Mouse (Mus musculus) CH12.LX (cell line): ENCODE measurements around the gene Tkfc. TPM values are rescaled to one million over a fixed set of nuclear protein-coding genes. Genes with fewer than 3 reads are reported as not detected.

Source experiments
- DNase-seq: peaks from one replicate; pipeline ENCODE4 v3.0.0-alpha.2; 2013; ENCODE audit errors: extremely low read depth
- H3K27ac ChIP-seq: 2 replicates; pipeline ENCODE4 v1.5.1; 2012; ENCODE audit warnings: low read depth, mild to moderate bottlenecking, control low read depth, moderate library complexity; ENCODE audit not compliant: insufficient read depth
- H3K27me3 ChIP-seq: replicated peaks from 2 replicates; pipeline ENCODE3; 2012; ENCODE audit warnings: inconsistent platforms
- H3K36me3 ChIP-seq, 2 experiments: replicated peaks in 1 of 2; 2 replicates each; pipeline versions ENCODE3 to v1.6.1; 2012; ENCODE audit warnings: inconsistent platforms in 1 of 2, low read length in 1 of 2, mild to moderate bottlenecking in 1 of 2, mixed read lengths in 1 of 2, moderate library complexity in 1 of 2; ENCODE audit not compliant: control insufficient read depth in 1 of 2, insufficient read depth in 1 of 2
- H3K4me1 ChIP-seq, 2 experiments: 2 replicates each; pipeline ENCODE4 v1.6.1; 2012; ENCODE audit warnings: inconsistent platforms in 1 of 2, moderate library complexity in 1 of 2; ENCODE audit not compliant: insufficient read depth in 2 of 2, control insufficient read depth in 1 of 2
- H3K4me2 ChIP-seq: 2 replicates; pipeline ENCODE4 v1.6.1; 2012; ENCODE audit warnings: low read depth, mild to moderate bottlenecking, control low read depth; ENCODE audit not compliant: poor library complexity, insufficient read depth, severe bottlenecking
- H3K4me3 ChIP-seq, 3 experiments: fragments of 150-350 bp in 1 of 3; sonication (generic) in 1 of 3; replicated peaks in 1 of 3; 2 replicates each; pipeline versions ENCODE3 to v1.5.1; 2011 to 2012; ENCODE audit warnings: low read depth in 2 of 3, low read length in 2 of 3, mild to moderate bottlenecking in 2 of 3, moderate library complexity in 2 of 3, control low read depth in 1 of 3, improper control_type of control experiment in 1 of 3, inconsistent platforms in 1 of 3, mixed read lengths in 1 of 3; ENCODE audit not compliant: poor library complexity in 1 of 3
- H3K79me2 ChIP-seq: replicated peaks from 2 replicates; pipeline ENCODE4 v1.6.1; 2012; ENCODE audit warnings: mild to moderate bottlenecking, moderate library complexity; ENCODE audit not compliant: control insufficient read depth, poor library complexity, insufficient read depth, severe bottlenecking; ENCODE audit errors: extremely low read depth
- H3K9ac ChIP-seq: 2 replicates; pipeline ENCODE4 v1.6.1; 2012; ENCODE audit warnings: low read depth, mild to moderate bottlenecking, control low read depth, moderate library complexity; ENCODE audit not compliant: insufficient read depth
- H3K9me3 ChIP-seq: replicated peaks from 2 replicates; pipeline ENCODE3; 2012; ENCODE audit warnings: low read length, inconsistent platforms, mixed read lengths
- BHLHE40 ChIP-seq: IDR thresholded peaks from 2 replicates; pipeline ENCODE4 v1.6.1; 2011; ENCODE audit warnings: mild to moderate bottlenecking, low read depth, low read length, improper control_type of control experiment
- CHD2 ChIP-seq: IDR thresholded peaks from 2 replicates; pipeline ENCODE4 v1.6.1; 2011; ENCODE audit warnings: low read length, improper control_type of control experiment
- CTCF ChIP-seq, 2 experiments: IDR thresholded peaks in 1 of 2; conservative IDR thresholded peaks in 1 of 2; 2 replicates each; pipeline ENCODE4 v1.5.1; 2011 to 2012; ENCODE audit warnings: low read depth in 2 of 2, low read length in 2 of 2, improper control_type of control experiment in 1 of 2, inconsistent platforms in 1 of 2, mild to moderate bottlenecking in 1 of 2, moderate library complexity in 1 of 2
- E2F4 ChIP-seq: IDR thresholded peaks from 2 replicates; pipeline ENCODE4 v1.6.1; 2011; ENCODE audit warnings: low read depth, low read length, improper control_type of control experiment; ENCODE audit not compliant: insufficient replicate concordance
- ELF1 ChIP-seq: IDR thresholded peaks from 2 replicates; pipeline ENCODE4 v1.6.1; 2014; ENCODE audit warnings: low read depth, mild to moderate bottlenecking, inconsistent platforms, low read length, improper control_type of control experiment
- EP300 ChIP-seq: IDR thresholded peaks from 2 replicates; pipeline ENCODE4 v1.6.1; 2011; ENCODE audit warnings: low read length, improper control_type of control experiment
- GABPA ChIP-seq: IDR thresholded peaks from 2 replicates; pipeline ENCODE4 v1.6.1; 2012; ENCODE audit warnings: low read depth, low read length, improper control_type of control experiment, inconsistent platforms; ENCODE audit not compliant: insufficient replicate concordance
- HCFC1 ChIP-seq: IDR thresholded peaks from 2 replicates; pipeline ENCODE4 v1.6.1; 2012; ENCODE audit warnings: low read depth, mild to moderate bottlenecking, inconsistent platforms, low read length, improper control_type of control experiment
- IRF4 ChIP-seq: IDR thresholded peaks from 2 replicates; pipeline ENCODE4 v1.6.1; 2014; ENCODE audit warnings: low read depth, mild to moderate bottlenecking, inconsistent platforms, low read length, improper control_type of control experiment
- JUN ChIP-seq: IDR thresholded peaks from 2 replicates; pipeline ENCODE4 v1.6.1; 2011; ENCODE audit warnings: low read depth, mild to moderate bottlenecking, low read length, improper control_type of control experiment, moderate library complexity; ENCODE audit not compliant: insufficient read depth
- JUND ChIP-seq: conservative IDR thresholded peaks from 2 replicates; pipeline ENCODE4 v1.6.1; 2011; ENCODE audit warnings: low read depth, low read length, improper control_type of control experiment
- MAFK ChIP-seq: IDR thresholded peaks from 2 replicates; pipeline ENCODE4 v1.6.1; 2011; ENCODE audit warnings: low read length, improper control_type of control experiment; ENCODE audit not compliant: insufficient replicate concordance
- MAX ChIP-seq: IDR thresholded peaks from 2 replicates; pipeline ENCODE4 v1.6.1; 2011; ENCODE audit warnings: low read length, improper control_type of control experiment
- MAZ ChIP-seq: IDR thresholded peaks from 2 replicates; pipeline ENCODE4 v1.6.1; 2012; ENCODE audit warnings: low read depth, mild to moderate bottlenecking, inconsistent platforms, low read length, improper control_type of control experiment, moderate library complexity
- MXI1 ChIP-seq: IDR thresholded peaks from 2 replicates; pipeline ENCODE4 v1.6.1; 2011; ENCODE audit warnings: mild to moderate bottlenecking, low read depth, low read length, improper control_type of control experiment
- MYC ChIP-seq: IDR thresholded peaks from 2 replicates; pipeline ENCODE4 v1.6.1; 2011; ENCODE audit warnings: low read depth, mild to moderate bottlenecking, improper control_type of control experiment, low read length
- NELFE ChIP-seq: IDR thresholded peaks from 2 replicates; pipeline ENCODE4 v1.6.1; 2011; ENCODE audit warnings: low read depth, low read length, improper control_type of control experiment
- NRF1 ChIP-seq: IDR thresholded peaks from 2 replicates; pipeline ENCODE4 v1.6.1; 2014; ENCODE audit warnings: low read depth, mild to moderate bottlenecking, inconsistent platforms, low read length, improper control_type of control experiment, moderate library complexity
- PAX5 ChIP-seq: IDR thresholded peaks from 2 replicates; pipeline ENCODE4 v1.6.1; 2012; ENCODE audit warnings: low read length, inconsistent platforms, mixed read lengths
- POLR2A ChIP-seq: IDR thresholded peaks from 2 replicates; pipeline ENCODE4 v1.6.1; 2011; ENCODE audit warnings: low read depth, mild to moderate bottlenecking, improper control_type of control experiment, low read length
- POLR2AphosphoS2 ChIP-seq: IDR thresholded peaks from 2 replicates; pipeline ENCODE4 v1.6.1; 2011; ENCODE audit warnings: low read depth, low read length, improper control_type of control experiment
- RAD21 ChIP-seq: IDR thresholded peaks from 2 replicates; pipeline ENCODE4 v1.6.1; 2011; ENCODE audit warnings: low read depth, mild to moderate bottlenecking, low read length, improper control_type of control experiment, moderate library complexity
- SIN3A ChIP-seq: IDR thresholded peaks from 2 replicates; pipeline ENCODE4 v1.6.1; 2012; ENCODE audit warnings: low read length, improper control_type of control experiment, inconsistent platforms
- SMC3 ChIP-seq: IDR thresholded peaks from 2 replicates; pipeline ENCODE4 v1.6.1; 2011; ENCODE audit warnings: low read depth, low read length, improper control_type of control experiment
- TCF12 ChIP-seq: IDR thresholded peaks from 2 replicates; pipeline ENCODE4 v1.6.1; 2014; ENCODE audit warnings: low read depth, mild to moderate bottlenecking, inconsistent platforms, low read length, improper control_type of control experiment
- USF1 ChIP-seq: IDR thresholded peaks from 2 replicates; pipeline ENCODE4 v1.6.1; 2014; ENCODE audit warnings: low read depth, mild to moderate bottlenecking, inconsistent platforms, low read length, improper control_type of control experiment
- ZKSCAN1 ChIP-seq: IDR thresholded peaks from 2 replicates; pipeline ENCODE4 v1.6.1; 2012; ENCODE audit warnings: low read depth, inconsistent platforms, low read length, improper control_type of control experiment, borderline replicate concordance
- ZMIZ1 ChIP-seq: IDR thresholded peaks from 2 replicates; pipeline ENCODE4 v1.6.1; 2012; ENCODE audit warnings: low read depth, mild to moderate bottlenecking, inconsistent platforms, low read length, improper control_type of control experiment
- ZNF384 ChIP-seq: IDR thresholded peaks from 2 replicates; pipeline ENCODE4 v1.6.1; 2012; ENCODE audit warnings: low read depth, low read length, improper control_type of control experiment, inconsistent platforms
- dilution Hi-C: fragments of 300-500 bp; cut with MboI; formaldehyde crosslinking; loops from 2 replicates; pipeline ENCODE4 v1.14.3; 2020; ENCODE audit warnings: low sequenced_read_pairs; ENCODE audit not compliant: extremely low pct_unique_long_range_greater_than_20kb, extremely low pct_ligation_motif_present
- in situ Hi-C: fragments of 300-500 bp; cut with MboI; formaldehyde crosslinking; loops from 3 replicates; pipeline ENCODE4 v1.14.3; 2019; ENCODE audit warnings: low sequenced_read_pairs, low pct_ligation_motif_present, low pct_unique_long_range_greater_than_20kb, mixed read lengths
- polyA plus RNA-seq: library from polyadenylated mRNA; unstranded; fragments of >175 nt; gene quantifications from 2 replicates; pipeline ENCODE4 v1.2.1, GENCODE M21; 2012; ENCODE audit warnings: low read depth; ENCODE audit not compliant: insufficient read length
- total RNA-seq, 2 experiments: library from RNA; depleted of rRNA; stranded (reverse); fragments of 300-350 nt in 1 of 2; fragments of >200 nt in 1 of 2; gene quantifications; 2 replicates each; pipeline ENCODE4 v1.2.3; 2012 to 2014

Gene Tkfc
- total and polyA plus RNA-seq, 3 experiments: 2.4 to 15.0 (median 11.0) TPM

DNA sequence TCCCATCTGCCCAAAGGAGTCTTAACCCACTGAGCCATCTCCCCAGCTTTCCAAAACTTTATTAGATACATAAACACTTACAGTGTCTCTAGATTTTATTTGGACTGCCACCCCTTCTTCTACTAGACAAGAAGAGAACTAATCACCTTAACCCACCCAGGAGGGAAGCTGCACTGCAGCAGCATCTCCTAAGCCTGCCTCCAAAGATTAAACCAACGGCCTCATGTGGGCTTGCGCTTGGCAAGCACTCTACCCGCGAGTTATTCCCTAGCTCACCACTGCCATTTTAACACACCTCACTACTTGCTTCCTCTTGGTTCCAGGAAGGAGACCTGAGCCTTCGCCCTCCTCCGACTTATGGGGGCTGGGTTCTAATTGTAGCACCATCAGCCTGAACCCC is 41.2 kb downstream of the Tkfc start:
- no peaks in the 10 kb centered on the region for H3K27me3 ChIP-seq
- in situ Hi-C loops: loop anchor here (5.0 kb wide), 1 partner anchor 38 kb away; no protein-coding TSS in a partner anchor
- H3K9ac ChIP-seq: no peak overlapping the region
- H3K4me2 ChIP-seq: no peak overlapping the region
- H3K9me3 ChIP-seq: no peaks in the 10 kb centered on the region
- no peak for DNase-seq
- TF ChIP-seq TCF12 (no peak), MAFK (no peak), CTCF (conservative IDR thresholded peaks at IDR 0.05 in 1 of 2, IDR thresholded peaks at IDR 0.05 in 1 of 2; ENCODE audit: low read depth in 2 of 2, low read length in 2 of 2) (no peak), MAZ (no peak), POLR2AphosphoS2 (no peak), BHLHE40 (no peak), E2F4 (no peak), JUND (no peak), SMC3 (no peak), ZMIZ1 (no peak), ZNF384 (no peak), POLR2A (no peak), HCFC1 (no peak), CHD2 (no peak), NRF1 (no peak), EP300 (no peak), USF1 (no peak), MAX (no peak), GABPA (no peak)
- H3K36me3 ChIP-seq: peaks cover 0 to 11% of the 10 kb centered on the region in 2 experiments
- peaks cover 0 to 8% of the 10 kb centered on the region in 2 experiments; a peak in 2 of 4 replicates for H3K4me1 ChIP-seq
- H3K4me3 ChIP-seq: no peak overlapping the region
- no peak overlapping the region for H3K27ac ChIP-seq
- H3K79me2 ChIP-seq: no peaks in the 10 kb centered on the region
- dilution Hi-C loops: no loop called here

DNA sequence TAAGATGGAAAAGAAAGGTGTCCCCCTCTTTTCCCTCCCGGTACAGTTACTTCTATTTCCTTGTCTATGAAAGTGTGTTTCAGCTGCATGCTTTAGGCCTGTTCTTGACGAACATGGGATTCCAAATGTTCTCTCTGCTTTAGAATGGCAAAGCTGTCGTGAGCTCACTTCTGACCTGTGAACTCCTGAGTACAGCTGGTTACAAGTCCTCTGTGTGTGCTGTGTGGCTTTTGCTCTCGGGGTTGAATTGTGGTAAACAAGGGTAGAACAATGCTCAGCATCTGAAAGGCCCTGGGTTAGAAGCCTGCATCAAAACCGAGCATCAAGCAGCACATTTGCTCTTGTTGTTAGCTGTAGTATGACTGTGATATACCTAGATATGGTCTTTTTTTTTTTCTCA is 43.1 kb downstream of the Tkfc start:
- in situ Hi-C loops (loop anchor here (5.0 kb wide), 1 partner anchor 40 kb away; no protein-coding TSS in a partner anchor), dilution Hi-C loops (no loop called here)
- Histone ChIP-seq H3K9me3 (no peaks in the 10 kb centered on the region), H3K4me3 (no peak overlapping the region), H3K36me3 (peaks cover 0 to under 1% of the 10 kb centered on the region in 2 experiments), H3K9ac (no peak overlapping the region), H3K79me2 (no peaks in the 10 kb centered on the region), H3K27me3 (no peaks in the 10 kb centered on the region), H3K4me1 (peaks cover 0 to 8% of the 10 kb centered on the region in 2 experiments; a peak in 2 of 4 replicates), H3K27ac (no peak overlapping the region), H3K4me2 (no peak overlapping the region)
- no peak for TF ChIP-seq POLR2AphosphoS2
- no peak for TF ChIP-seq MXI1
- no peak for TF ChIP-seq GABPA
- no peak for TF ChIP-seq JUN
- TF ChIP-seq RAD21: no peak
- no peak for TF ChIP-seq NELFE
- TF ChIP-seq BHLHE40: no peak
- TF ChIP-seq JUND: no peak
- TF ChIP-seq MAFK: no peak
- TF ChIP-seq SIN3A: no peak
- TF ChIP-seq CTCF (conservative IDR thresholded peaks at IDR 0.05 in 1 of 2, IDR thresholded peaks at IDR 0.05 in 1 of 2; ENCODE audit: low read depth in 2 of 2, low read length in 2 of 2): no peak
- TF ChIP-seq ELF1: no peak
- TF ChIP-seq HCFC1: no peak
- no peak for TF ChIP-seq ZKSCAN1
- TF ChIP-seq IRF4: no peak
- no peak for TF ChIP-seq MYC
- no peak for TF ChIP-seq USF1
- no peak for TF ChIP-seq PAX5
- TF ChIP-seq TCF12: no peak
- no peak for TF ChIP-seq EP300
- DNase-seq: no peak
